Mouse (Mus musculus): ENCODE results near the gene Fstl3. TPM values are rescaled to one million over a fixed set of nuclear protein-coding genes. Genes with fewer than 3 reads are reported as not detected.

Gene Fstl3
- 0.99 and 1.6 TPM in 2 replicates for total RNA-seq (2017)

GRCm38 (mm10) chr10:79777103-79777531 lies at the start of gene Fstl3:
Gene Fstl3 (plus strand): TSS chr10:79777272.
- no peak for ATAC-seq (replicated peaks in 1 of 2; ENCODE audit: insufficient read depth in 1 of 2, low FRiP score in 2 of 2, low TSS enrichment in 1 of 2, low read depth in 1 of 2, poor library complexity in 2 of 2, severe bottlenecking in 2 of 2)

GRCm38 (mm10) chr10:79728323-79729249 lies 48.5 kb upstream of the Fstl3 start:
- no peak for ATAC-seq (replicated peaks in 1 of 2; ENCODE audit: insufficient read depth in 1 of 2, low FRiP score in 2 of 2, low TSS enrichment in 1 of 2, low read depth in 1 of 2, poor library complexity in 2 of 2, severe bottlenecking in 2 of 2)

- ATAC-seq (replicated peaks in 1 of 2; ENCODE audit: insufficient read depth in 1 of 2, low FRiP score in 2 of 2, low TSS enrichment in 1 of 2, low read depth in 1 of 2, poor library complexity in 2 of 2, severe bottlenecking in 2 of 2): 0 out of 4 replicates have a peak, but pooled peaks of 1 of the 2 experiments have one; percentile 19
Measured at GRCm38 (mm10) chr10:79729357-79729965, 47.6 kb upstream of the Fstl3 start.

- no peak for ATAC-seq (replicated peaks in 1 of 2; ENCODE audit: insufficient read depth in 1 of 2, low FRiP score in 2 of 2, low TSS enrichment in 1 of 2, low read depth in 1 of 2, poor library complexity in 2 of 2, severe bottlenecking in 2 of 2)
Measured at GRCm38 (mm10) chr10:79732500-79732899, 44.6 kb upstream of the Fstl3 start.

- ATAC-seq (replicated peaks in 1 of 2; ENCODE audit: insufficient read depth in 1 of 2, low FRiP score in 2 of 2, low TSS enrichment in 1 of 2, low read depth in 1 of 2, poor library complexity in 2 of 2, severe bottlenecking in 2 of 2): no peak
Measured at GRCm38 (mm10) chr10:79733847-79734246, 43.2 kb upstream of the Fstl3 start.

GRCm38 (mm10) chr10:79735361-79735760 lies 41.7 kb upstream of the Fstl3 start:
- no peak for ATAC-seq (replicated peaks in 1 of 2; ENCODE audit: insufficient read depth in 1 of 2, low FRiP score in 2 of 2, low TSS enrichment in 1 of 2, low read depth in 1 of 2, poor library complexity in 2 of 2, severe bottlenecking in 2 of 2)

- no peak for ATAC-seq (replicated peaks in 1 of 2; ENCODE audit: insufficient read depth in 1 of 2, low FRiP score in 2 of 2, low TSS enrichment in 1 of 2, low read depth in 1 of 2, poor library complexity in 2 of 2, severe bottlenecking in 2 of 2)
Measured at GRCm38 (mm10) chr10:79736706-79737105, 40.4 kb upstream of the Fstl3 start.

- ATAC-seq (replicated peaks in 1 of 2; ENCODE audit: insufficient read depth in 1 of 2, low FRiP score in 2 of 2, low TSS enrichment in 1 of 2, low read depth in 1 of 2, poor library complexity in 2 of 2, severe bottlenecking in 2 of 2): peak in 1 of 2 experiments; percentile 36; a peak in 1 of 4 replicates
Measured at GRCm38 (mm10) chr10:79738259-79738658, 38.8 kb upstream of the Fstl3 start.

- no peak for ATAC-seq (replicated peaks in 1 of 2; ENCODE audit: insufficient read depth in 1 of 2, low FRiP score in 2 of 2, low TSS enrichment in 1 of 2, low read depth in 1 of 2, poor library complexity in 2 of 2, severe bottlenecking in 2 of 2)
Measured at GRCm38 (mm10) chr10:79739234-79739633, 37.8 kb upstream of the Fstl3 start.

GRCm38 (mm10) chr10:79740863-79741262 lies 36.2 kb upstream of the Fstl3 start:
- ATAC-seq (replicated peaks in 1 of 2; ENCODE audit: insufficient read depth in 1 of 2, low FRiP score in 2 of 2, low TSS enrichment in 1 of 2, low read depth in 1 of 2, poor library complexity in 2 of 2, severe bottlenecking in 2 of 2): no peak

- ATAC-seq (replicated peaks in 1 of 2; ENCODE audit: insufficient read depth in 1 of 2, low FRiP score in 2 of 2, low TSS enrichment in 1 of 2, low read depth in 1 of 2, poor library complexity in 2 of 2, severe bottlenecking in 2 of 2): no peak
Measured at GRCm38 (mm10) chr10:79743161-79743560, 33.9 kb upstream of the Fstl3 start.

- no peak for ATAC-seq (replicated peaks in 1 of 2; ENCODE audit: insufficient read depth in 1 of 2, low FRiP score in 2 of 2, low TSS enrichment in 1 of 2, low read depth in 1 of 2, poor library complexity in 2 of 2, severe bottlenecking in 2 of 2)
Measured at GRCm38 (mm10) chr10:79743650-79744365, 33.3 kb upstream of the Fstl3 start.

- ATAC-seq (replicated peaks in 1 of 2; ENCODE audit: insufficient read depth in 1 of 2, low FRiP score in 2 of 2, low TSS enrichment in 1 of 2, low read depth in 1 of 2, poor library complexity in 2 of 2, severe bottlenecking in 2 of 2): no peak
Measured at GRCm38 (mm10) chr10:79745411-79745810, 31.7 kb upstream of the Fstl3 start.

- peak; percentile 96 for ATAC-seq (replicated peaks in 1 of 2; ENCODE audit: insufficient read depth in 1 of 2, low FRiP score in 2 of 2, low TSS enrichment in 1 of 2, low read depth in 1 of 2, poor library complexity in 2 of 2, severe bottlenecking in 2 of 2)
Measured at GRCm38 (mm10) chr10:79745898-79746773, 30.9 kb upstream of the Fstl3 start, which contains the start of gene Polrmt. Gene Polrmt (minus strand): TSS chr10:79746581.

- ATAC-seq (replicated peaks in 1 of 2; ENCODE audit: insufficient read depth in 1 of 2, low FRiP score in 2 of 2, low TSS enrichment in 1 of 2, low read depth in 1 of 2, poor library complexity in 2 of 2, severe bottlenecking in 2 of 2): peak in 1 of 2 experiments; percentile 30; a peak in 1 of 4 replicates
Measured at GRCm38 (mm10) chr10:79746774-79747151, 30.3 kb upstream of the Fstl3 start.

GRCm38 (mm10) chr10:79748496-79748895 lies 28.6 kb upstream of the Fstl3 start:
- ATAC-seq (replicated peaks in 1 of 2; ENCODE audit: insufficient read depth in 1 of 2, low FRiP score in 2 of 2, low TSS enrichment in 1 of 2, low read depth in 1 of 2, poor library complexity in 2 of 2, severe bottlenecking in 2 of 2): no peak
